Mouse (Mus musculus) mammary gland, adult 2 months (tissue): ENCODE results near the gene Gm19345. TPM values are rescaled to one million over a fixed set of nuclear protein-coding genes. Genes with fewer than 3 reads are reported as not detected.

Source experiments
- polyA plus RNA-seq: library from polyadenylated mRNA; depleted of rRNA; stranded (reverse); fragments of >200 nt; gene quantifications from 2 replicates; pipeline ENCODE4 v1.2.3, GENCODE M21; 2012; ENCODE audit warnings: low replicate concordance; rRNA removed

The Gm19345 gene
- polyA plus RNA-seq, result 0.88 and 1.4 TPM in 2 replicates

DNA sequence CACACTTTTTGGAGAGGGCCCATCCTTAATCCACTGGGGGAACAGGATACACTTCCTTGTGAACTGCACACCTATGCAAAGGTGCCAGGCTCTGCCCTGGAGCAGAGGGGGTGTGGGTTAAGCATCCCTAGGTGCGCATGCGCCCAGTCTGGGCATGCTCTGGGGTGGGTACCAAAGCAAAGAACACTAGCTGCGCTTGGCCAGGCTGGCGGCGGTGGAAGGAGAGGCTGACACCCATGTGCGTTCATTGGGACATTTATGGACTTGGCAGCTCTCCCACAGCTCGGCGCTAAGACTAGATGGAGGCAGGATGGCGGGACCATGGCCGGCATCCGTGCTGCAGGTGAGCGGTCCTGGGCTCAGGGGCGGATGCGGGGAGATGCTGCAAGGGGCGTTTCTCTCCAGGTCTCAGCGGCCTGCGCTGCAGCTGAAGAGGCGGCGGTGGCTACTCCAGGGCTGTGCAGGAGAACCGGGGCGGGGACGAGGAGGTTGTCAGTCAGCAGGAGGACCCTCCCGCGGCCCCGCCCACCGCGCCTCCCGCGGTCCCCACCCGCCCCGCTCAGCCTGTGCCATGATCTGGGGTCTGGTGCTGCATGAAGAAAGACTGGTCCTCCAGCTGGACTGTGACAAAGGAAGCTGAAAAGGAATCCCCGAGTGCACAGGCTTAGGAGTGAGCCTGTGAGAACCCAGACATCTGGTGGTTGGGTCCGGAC, at the start of gene Gm19345:
Gene Gm19345 (plus strand): TSS at position 146 of the 713 bp plus-strand sequence.

DNA sequence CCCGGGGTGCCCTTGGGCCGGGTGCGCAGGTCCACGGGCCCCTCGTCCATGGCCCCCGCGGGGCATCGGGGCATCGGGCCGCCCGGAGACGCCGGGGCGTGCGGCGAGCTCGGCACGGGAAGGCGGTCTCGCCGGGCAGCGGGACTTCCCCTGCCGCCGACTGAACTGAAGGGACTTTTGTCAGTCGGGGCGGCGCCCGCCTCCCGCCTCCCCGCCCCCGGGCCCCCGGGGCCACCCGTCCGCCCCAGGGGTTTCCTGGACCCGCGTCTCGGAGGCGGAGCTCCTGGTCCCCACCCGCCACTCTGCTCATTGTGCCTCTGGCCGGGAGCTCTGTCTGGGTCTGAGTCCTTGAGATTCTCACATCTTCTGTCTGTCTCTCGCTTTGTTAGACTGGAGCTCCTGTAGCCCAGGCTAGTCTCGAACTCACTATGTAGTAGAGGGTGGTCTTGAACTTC, 29.2 kb upstream of the Gm19345 start, which contains the start of gene Bcl3:
Gene Bcl3 (minus strand): TSS at position 167 of the 455 bp plus-strand sequence.

DNA sequence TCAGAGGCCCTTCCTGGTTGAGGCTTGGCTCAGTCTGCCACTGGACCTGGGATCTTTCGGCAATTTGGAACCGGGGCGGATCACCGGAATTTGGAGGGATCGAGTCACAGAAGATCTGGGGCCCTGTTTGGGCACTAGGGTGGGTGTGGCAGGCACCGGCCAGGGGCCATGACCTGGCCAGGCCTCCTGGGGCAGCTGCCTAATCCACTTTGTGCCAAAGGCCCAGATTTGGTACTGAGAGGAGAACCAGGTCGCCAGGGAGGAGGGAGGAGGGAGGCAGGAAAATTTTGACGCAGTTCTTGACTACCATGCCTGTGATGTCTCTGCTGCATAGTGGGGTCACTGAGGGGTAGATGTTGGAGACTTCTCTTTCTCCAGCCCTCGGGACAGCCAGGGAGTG, 9.4 kb downstream of the Gm19345 start, which contains the start of gene Ceacam16:
Gene Ceacam16 (minus strand): TSS at position 101 of the 400 bp plus-strand sequence.

DNA sequence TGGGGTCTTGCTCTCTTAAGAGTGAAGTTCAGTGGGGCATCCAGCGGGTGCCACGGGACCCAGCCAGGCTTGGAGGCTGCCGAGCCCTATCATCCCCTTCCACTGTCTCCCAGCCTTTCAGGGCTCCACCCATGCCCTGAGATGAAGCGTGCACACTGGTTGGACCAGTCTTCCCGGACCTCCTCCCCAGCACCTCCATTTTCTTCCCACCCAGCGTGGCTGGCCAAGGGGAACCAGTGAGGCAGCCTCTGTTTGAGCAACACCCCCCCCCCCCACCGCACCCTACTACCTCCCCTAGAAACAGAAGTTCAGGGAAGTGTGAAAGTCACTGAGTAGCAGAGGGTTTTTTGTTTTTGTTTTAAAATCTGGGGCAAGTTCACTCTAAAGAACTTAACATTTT, 36.0 kb downstream of the Gm19345 start, which contains the start of gene Ceacam19:
Gene Ceacam19 (minus strand): TSS at position 117 of the 400 bp plus-strand sequence.

Other genes starting within 250 kb of the Gm19345 start
- 68.1 and 244 TPM in 2 replicates for gene Clasrp, start 247.5 kb upstream of the Gm19345 start, polyA plus RNA-seq
- 40.8 and 101 TPM in 2 replicates for gene Relb, start 222.6 kb upstream of the Gm19345 start, polyA plus RNA-seq
- gene Clptm1, start 187.0 kb upstream of the Gm19345 start, polyA plus RNA-seq, result 125 and 164 TPM in 2 replicates
- gene Apoc2, start 174.1 kb upstream of the Gm19345 start, polyA plus RNA-seq, result 1.9 and 2.9 TPM in 2 replicates
- 1.0 TPM in 1 of 2 replicates, not detected in the other for gene Gm44805, start 170.6 kb upstream of the Gm19345 start, polyA plus RNA-seq
- 21.1 TPM in 1 of 2 replicates, not detected in the other for gene Apoc4, start 170.5 kb upstream of the Gm19345 start, polyA plus RNA-seq
- 50.4 and 58.9 TPM in 2 replicates for gene Apoc1, start 159.3 kb upstream of the Gm19345 start, polyA plus RNA-seq
- gene Apoe, start 152.8 kb upstream of the Gm19345 start, polyA plus RNA-seq, result 2,055 and 4,405 TPM in 2 replicates
- 62.0 and 84.9 TPM in 2 replicates for gene Tomm40, start 136.6 kb upstream of the Gm19345 start, polyA plus RNA-seq
- gene Nectin2, start 101.5 kb upstream of the Gm19345 start, polyA plus RNA-seq, result 45.9 and 65.6 TPM in 2 replicates
- gene Bcam, start 81.0 kb upstream of the Gm19345 start, polyA plus RNA-seq, result 135 and 154 TPM in 2 replicates
- gene Cblc, start 55.2 kb upstream of the Gm19345 start, polyA plus RNA-seq, result 19.9 and 20.6 TPM in 2 replicates
- 75.0 and 218 TPM in 2 replicates for gene Bcl3, start 29.2 kb upstream of the Gm19345 start, polyA plus RNA-seq
- gene Ceacam16, start 9.3 kb downstream of the Gm19345 start, polyA plus RNA-seq, result 1.6 and 5.1 TPM in 2 replicates
- gene Ceacam19, start 36.0 kb downstream of the Gm19345 start, polyA plus RNA-seq, result 0.12 and 0.65 TPM in 2 replicates
- gene Pvr, start 69.2 kb downstream of the Gm19345 start, polyA plus RNA-seq, result 12.9 and 18.0 TPM in 2 replicates
- gene Igsf23, start 98.8 kb downstream of the Gm19345 start, polyA plus RNA-seq, result 1.3 and 2.0 TPM in 2 replicates
- 0.13 and 0.19 TPM in 2 replicates for gene Ceacam20, start 113.4 kb downstream of the Gm19345 start, polyA plus RNA-seq
- gene Nlrp9b, start 139.5 kb downstream of the Gm19345 start, polyA plus RNA-seq, result 0.10 TPM in 1 of 2 replicates, not detected in the other
- gene Vmn1r91, start 247.7 kb downstream of the Gm19345 start, polyA plus RNA-seq, result not detected in 2 replicates